Mouse (Mus musculus): ENCODE measurements around the gene Ksr1.

Ksr1 gene

GRCm38 (mm10) chr11:79146331-79146767 is at the start of gene Ksr1:
TSS of gene Ksr1 (minus strand) at chr11:79146407.
- WGBS = under 1% methylated on average over 42 of the region's 42 CpGs

DNA sequence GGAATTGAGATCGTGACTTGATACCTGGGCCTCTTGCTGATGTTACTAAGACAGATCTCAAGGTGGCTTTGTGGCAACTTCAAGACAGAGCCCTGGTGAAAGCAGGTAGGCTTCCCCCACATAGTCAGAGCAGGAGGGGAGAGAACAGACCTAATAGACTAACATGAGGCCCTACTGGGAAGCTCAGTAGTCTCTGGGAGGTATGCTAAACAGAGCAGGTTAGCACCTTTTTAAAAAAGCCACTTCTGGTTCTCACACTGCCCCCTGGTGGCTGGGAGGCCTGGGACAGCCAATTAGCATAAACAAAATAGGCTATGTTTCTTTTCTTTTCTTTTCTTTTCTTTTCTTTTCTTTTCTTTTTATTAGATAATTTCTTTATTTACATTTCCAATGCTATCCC is 46.0 kb upstream of the Ksr1 start:
- WGBS = 56% methylated on average over 1 of the region's 1 CpGs

DNA sequence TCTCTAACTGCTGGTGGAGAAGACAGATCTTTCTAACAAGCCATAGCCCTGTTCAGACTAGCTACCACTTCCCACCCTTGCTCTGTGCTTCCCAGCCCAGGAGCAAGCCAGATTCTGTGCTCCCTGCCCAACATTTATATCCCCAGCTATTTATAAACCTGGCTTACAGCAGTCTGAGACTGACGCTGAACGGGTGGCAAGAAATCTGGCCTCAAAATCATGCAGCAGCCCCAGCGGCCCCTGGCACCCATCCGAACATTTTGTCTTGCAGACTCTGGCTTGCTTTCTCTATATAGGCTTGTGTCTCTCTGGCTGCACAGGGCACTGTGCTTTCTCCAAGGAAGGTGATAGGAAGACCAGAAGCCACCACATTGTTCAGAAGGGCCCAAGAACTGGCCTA is 45.0 kb upstream of the Ksr1 start:
- 38% methylated on average over 4 of the region's 4 CpGs for WGBS

DNA sequence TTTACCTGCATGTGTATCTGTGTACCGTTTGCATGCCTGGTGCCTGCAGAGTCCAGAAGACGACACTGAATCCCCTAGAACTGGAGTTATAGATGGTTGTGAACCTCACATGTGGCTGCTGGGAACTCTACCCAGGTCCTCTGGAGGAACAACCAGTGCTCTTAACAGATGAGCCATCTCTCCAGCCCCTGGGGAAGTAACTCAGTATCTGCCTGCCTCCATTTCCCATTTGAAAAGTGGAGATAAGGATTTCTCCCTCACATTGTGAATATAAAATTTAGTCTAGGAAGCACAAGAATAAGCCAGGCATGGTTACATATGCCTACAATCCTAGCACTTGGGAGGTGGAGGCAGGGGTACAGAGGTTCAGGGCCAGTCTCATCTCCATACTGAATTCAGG is 44.0 kb upstream of the Ksr1 start:
- 95% methylated on average over 2 of the region's 2 CpGs for WGBS

DNA sequence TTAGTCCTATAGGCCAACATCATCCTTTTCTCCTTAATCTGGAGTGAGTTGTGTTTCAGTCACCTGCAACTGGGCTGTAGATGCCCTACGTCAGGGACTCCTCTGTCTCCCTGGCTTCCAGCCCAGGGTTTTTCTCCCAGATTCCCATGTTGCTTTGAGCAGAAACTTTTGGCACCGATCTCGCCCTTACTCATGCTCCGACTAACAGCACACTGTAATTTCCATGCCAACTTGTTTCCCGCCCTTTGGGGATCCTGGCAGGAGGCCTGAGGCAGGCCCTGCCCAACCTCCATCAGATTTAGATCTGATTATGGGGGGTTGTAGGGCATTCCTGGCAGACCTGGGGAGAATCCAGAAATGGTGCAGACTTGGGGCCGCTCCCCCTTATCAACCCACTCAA is 42.0 kb upstream of the Ksr1 start:
- WGBS = 35% methylated on average over 6 of the region's 6 CpGs

DNA sequence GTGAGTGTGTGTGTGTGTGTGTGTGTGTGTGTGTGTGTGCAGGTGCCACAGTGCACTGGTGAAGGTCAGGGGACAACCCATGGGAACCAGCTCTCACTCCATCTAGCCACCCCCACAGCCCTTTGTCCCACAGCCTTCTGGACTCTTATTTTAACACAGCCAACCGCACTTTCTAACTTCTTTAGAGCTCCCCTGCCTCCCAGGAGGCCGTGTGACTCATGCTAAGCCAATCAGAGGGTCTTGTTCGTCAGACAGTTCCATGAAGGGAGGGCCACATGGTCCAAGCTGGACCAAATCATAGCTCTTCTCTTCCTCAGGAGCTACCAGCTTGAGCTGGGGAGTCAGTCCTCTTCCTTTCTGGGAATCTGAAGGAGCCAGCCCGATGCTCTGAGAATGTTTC is 41.1 kb upstream of the Ksr1 start:
- 55% methylated on average over 4 of the region's 4 CpGs for WGBS

DNA sequence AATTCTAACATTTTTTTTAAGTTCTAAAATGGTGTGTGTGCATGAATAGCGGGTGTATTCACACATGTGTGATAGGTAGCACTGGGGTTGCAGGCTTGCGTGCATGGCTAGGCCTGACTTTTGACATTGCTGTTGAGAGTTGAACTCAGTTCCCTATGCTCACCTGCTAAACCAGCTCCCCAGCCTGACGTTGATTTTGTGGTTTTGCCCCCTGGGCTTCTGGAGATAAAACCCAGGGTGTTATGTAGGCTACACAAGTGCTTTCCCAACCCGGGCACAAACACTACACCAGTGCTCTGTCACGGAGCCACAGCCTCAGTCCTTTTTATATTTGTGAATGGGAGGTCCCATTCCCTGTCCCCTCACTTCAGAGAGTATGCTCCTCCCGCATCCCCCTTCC is 39.5 kb upstream of the Ksr1 start:
- 94% methylated on average over 6 of the region's 6 CpGs for WGBS

DNA sequence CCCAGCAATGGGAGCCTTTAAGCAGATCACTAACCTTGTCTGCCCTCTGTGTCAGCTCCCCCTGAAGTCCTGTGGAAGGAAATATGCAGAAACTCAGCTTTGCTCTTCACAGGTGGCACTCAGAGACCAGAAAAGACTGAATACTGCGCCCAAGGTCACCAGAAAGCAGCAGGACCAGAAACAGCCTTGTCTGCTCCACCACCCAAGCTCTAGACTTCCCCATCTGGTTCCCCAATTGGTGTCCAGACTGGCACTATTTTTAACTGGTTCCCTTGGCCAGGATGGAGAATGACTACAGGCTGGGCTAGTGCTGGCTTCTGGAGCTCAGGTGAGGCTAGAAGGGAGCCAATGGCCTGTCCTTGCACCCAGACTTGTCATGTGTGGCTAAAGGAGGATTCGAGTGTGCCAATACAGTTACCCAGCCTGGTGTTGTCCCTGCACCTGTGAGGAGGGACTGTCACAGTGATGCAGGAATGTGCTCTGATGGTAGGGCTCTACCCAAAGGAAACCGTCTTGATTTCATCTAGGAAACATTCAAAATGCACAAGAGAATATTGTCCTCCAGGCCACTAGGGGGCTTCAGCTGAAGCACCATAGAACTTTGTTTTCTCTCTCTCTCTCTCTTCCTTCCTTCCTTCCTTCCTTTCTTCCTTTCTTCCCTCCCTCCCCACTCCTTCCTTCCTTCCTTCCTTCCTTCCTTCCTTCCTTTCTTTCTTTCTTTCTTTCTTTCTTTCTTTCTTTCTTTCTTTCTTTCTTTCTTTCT is 38.1 kb upstream of the Ksr1 start:
- WGBS = 74% methylated on average over 3 of the region's 3 CpGs

- 90% methylated on average over 6 of the region's 6 CpGs for WGBS
Observed at GRCm38 (mm10) chr11:79183400-79183799, 37.2 kb upstream of the Ksr1 start.

GRCm38 (mm10) chr11:79182881-79183280 is 36.7 kb upstream of the Ksr1 start:
- WGBS = 29% methylated on average over 12 of the region's 12 CpGs

- WGBS = 92% methylated on average over 4 of the region's 4 CpGs
Observed at GRCm38 (mm10) chr11:79181914-79182313, 35.7 kb upstream of the Ksr1 start.

GRCm38 (mm10) chr11:79176687-79177086 is 30.5 kb upstream of the Ksr1 start:
- WGBS = 85% methylated on average over 3 of the region's 3 CpGs

DNA sequence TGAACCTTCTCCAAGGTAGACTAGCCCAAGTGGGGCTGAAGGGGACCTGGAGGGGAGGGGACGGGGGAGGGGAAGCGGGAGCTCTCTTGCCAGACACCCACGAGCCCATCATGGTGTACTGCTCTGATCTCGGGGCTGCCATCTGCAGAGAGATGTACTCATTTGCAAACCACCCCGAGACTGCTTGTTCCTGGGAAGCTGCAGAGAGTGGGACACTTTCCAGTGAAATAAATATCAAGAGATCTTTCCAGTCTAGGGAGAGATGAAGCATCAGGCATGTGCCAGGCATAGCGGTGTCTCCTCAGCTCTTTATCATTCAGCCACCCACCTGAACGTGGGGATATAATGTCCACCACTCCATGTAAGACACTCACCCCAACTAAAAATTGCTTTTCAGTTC is 25.8 kb upstream of the Ksr1 start:
- WGBS = 58% methylated on average over 7 of the region's 7 CpGs

GRCm38 (mm10) chr11:79166582-79167300 is 20.5 kb upstream of the Ksr1 start:
- WGBS = 67% methylated on average over 4 of the region's 4 CpGs

DNA sequence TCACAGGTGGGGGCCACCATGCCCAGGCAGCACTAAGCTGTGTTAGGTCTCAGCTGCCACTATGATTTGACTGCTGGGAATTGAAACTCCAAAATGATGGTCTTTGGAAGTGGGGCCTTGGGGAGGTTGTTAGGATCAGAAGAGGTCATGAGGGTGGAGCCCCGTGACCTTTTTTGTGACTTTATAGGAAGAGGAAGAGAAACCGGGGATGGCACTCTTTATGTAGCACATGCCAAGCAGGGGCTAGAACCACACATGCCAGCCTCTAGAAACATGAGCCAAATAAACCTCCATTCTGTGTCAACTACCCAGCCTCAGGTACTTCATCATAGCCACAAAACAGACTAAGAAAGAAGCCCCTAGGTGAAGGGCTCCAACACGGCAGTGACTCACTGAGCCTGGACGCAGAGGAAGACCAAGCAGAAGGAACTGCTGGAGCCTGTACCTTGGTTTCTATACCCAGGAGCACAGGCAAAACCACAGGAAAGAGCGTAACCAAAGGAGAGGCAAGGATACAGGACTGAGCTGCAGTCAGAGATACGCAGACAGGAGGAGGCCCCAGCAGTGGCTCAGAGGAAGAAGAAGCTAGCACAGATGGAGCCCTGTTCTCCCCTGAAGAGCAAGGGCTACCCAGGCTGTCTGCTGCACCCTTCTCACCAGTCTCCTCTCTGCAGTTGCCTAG is 15.0 kb upstream of the Ksr1 start:
- 91% methylated on average over 6 of the region's 6 CpGs for WGBS

DNA sequence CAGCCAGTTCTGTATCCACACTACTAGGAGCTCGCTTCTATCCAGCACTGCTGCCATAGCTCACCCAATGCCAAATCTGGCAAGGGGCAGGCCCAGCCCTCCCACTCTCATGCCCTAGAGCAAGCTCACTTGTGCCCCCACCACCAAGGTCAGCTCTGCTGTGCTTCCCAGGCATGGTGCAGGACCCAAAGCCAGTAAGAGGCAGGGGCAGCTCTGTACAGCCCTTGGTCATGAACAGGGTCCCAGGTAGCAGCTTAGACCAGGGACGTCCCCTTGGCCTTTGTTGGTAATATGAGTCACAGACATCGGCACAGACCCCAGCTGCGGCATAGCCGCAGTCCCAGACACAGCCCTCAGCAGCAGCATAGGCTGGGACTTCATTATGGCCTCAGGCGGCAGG is 13.9 kb upstream of the Ksr1 start:
- 96% methylated on average over 6 of the region's 6 CpGs for WGBS

- WGBS = 87% methylated on average over 4 of the region's 4 CpGs
Observed at GRCm38 (mm10) chr11:79157729-79158128, 11.5 kb upstream of the Ksr1 start.

- WGBS = 60% methylated on average over 6 of the region's 6 CpGs
Observed at GRCm38 (mm10) chr11:79155348-79155747, 9.1 kb upstream of the Ksr1 start.

DNA sequence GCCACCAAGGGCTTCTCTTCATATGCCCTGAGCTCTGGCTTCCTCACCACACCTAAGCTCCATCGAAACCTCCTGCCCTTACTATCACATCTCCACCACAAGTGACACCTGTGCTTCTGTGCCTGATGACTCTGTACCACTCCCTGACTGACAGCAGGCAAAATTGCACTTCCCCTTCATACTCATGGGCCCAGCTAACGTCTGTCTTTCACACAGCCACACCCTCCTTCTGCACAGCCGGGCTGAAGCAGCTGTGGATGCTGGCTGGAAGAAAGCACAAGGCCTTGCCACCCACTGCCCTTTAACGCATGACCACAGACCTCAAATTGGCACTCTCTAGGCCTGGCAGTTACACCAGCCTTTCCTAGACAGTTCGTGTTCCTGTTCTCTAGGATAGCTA is 6.5 kb upstream of the Ksr1 start:
- WGBS = 72% methylated on average over 5 of the region's 5 CpGs

DNA sequence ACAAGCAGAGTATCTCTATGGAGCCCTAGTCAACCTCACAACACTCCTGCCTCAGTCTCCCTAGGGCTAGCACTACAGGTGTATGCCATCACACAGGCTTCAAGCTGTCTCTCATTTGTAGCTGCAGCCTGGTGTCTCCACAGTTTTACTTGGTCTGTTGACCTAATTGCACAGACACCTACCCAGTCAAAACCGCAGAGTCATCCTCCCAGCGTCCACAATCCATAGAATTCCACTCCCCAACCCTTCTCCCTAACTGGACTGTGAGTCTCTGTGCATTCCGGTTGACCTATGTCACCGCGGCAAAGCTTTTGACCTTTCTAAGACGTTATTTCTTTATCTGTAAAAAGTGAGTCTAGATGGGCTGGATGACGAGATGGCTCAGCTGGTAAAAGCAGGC is 5.7 kb upstream of the Ksr1 start:
- WGBS = 92% methylated on average over 7 of the region's 7 CpGs

- 83% methylated on average over 3 of the region's 3 CpGs for WGBS
Observed at GRCm38 (mm10) chr11:79150301-79150700, 4.1 kb upstream of the Ksr1 start.

DNA sequence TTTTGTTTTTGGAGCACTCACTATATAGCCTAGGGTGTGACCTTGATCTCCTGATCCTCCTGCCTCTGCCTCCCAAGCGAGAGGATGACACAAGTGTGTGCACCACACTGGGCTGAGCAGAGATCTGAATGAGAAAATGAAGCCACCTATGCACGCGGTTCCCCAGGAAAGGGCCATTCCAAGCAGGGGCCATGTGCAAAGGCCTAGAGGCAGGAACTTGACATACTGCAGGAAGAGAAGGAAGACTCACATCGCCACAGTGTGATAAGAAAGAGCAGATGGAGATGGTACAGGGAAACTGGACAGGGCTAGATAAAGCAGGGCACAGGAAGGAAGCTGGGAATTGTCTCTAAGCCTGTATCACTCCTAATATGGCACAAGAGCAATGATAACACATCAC is 3.1 kb upstream of the Ksr1 start:
- WGBS = 87% methylated on average over 4 of the region's 4 CpGs

GRCm38 (mm10) chr11:79148783-79149182 is 2.6 kb upstream of the Ksr1 start:
- WGBS = 81% methylated on average over 4 of the region's 4 CpGs

Data from cerebral cortex, adult 2 months (tissue).